Comparison of ENCODE assay signal across 14 mouse cellular contexts in genomic region chr3:92219031-92219430, GRCm38 (mm10). TPM values are rescaled to one million over a fixed set of nuclear protein-coding genes. Genes with fewer than 3 reads are reported as not detected.
DNase-seq lines count a peak whose midpoint lies in the region; ATAC-seq lines count a peak whose summit lies in the region.
"Not testable (repeated sequence)": the region's sequence is repeated elsewhere in the genome, so short reads cannot be mapped to it uniquely, and the experiment has no call there.
"Had no signal": no experiment of that assay in that cellular context is flagged by ENCODE, and none has a peak within 500 bp of the region (broad histone marks: within the 10 kb centered on the region; RNA-seq: fewer than 3 reads in every experiment).

No protein-coding gene starts in this region.

- H3K4me3 ChIP-seq in forebrain, embryonic 11.5 days (ENCODE audit: low read depth, low read length); heart, embryonic 13.5 days; hindbrain, embryonic 15.5 days; limb, embryonic 12.5 days (replicated peaks); lung, embryonic 16.5 days (ENCODE audit: low read length); midbrain, embryonic 14.5 days (replicated peaks; ENCODE audit: low read depth, low read length); neural tube, embryonic 15.5 days (replicated peaks): not testable (repeated sequence)

- DNase-seq in forebrain, embryonic 11.5 days (ENCODE audit: low spot score); midbrain, embryonic 14.5 days: not testable (repeated sequence)

- H3K4me2 ChIP-seq in forebrain, embryonic 11.5 days (ENCODE audit: low read depth, low read length, severe bottlenecking); heart, embryonic 13.5 days; hindbrain, embryonic 15.5 days; limb, embryonic 12.5 days; lung, embryonic 16.5 days (ENCODE audit: low read depth, low read length); midbrain, embryonic 14.5 days (ENCODE audit: low read length); neural tube, embryonic 15.5 days: not testable (repeated sequence)

- H3K9me3 ChIP-seq in forebrain, embryonic 11.5 days (ENCODE audit: control insufficient read depth, low read length); heart, embryonic 13.5 days; hindbrain, embryonic 15.5 days; limb, embryonic 12.5 days; lung, embryonic 16.5 days (ENCODE audit: control insufficient read depth, low read length); midbrain, embryonic 14.5 days (ENCODE audit: control insufficient read depth, low read length); neural tube, embryonic 15.5 days (replicated peaks): not testable (repeated sequence)

- ATAC-seq in common myeloid progenitor, adult 5-6 weeks (replicated peaks; ENCODE audit: low read depth, poor library complexity, severe bottlenecking), result peak; percentile 34; the same call in 1 of the 2 replicates
- ATAC-seq in forebrain, embryonic 11.5 days (replicated peaks; ENCODE audit: low FRiP score), result peak; percentile 43
- 0 out of 2 replicates have a peak, but pooled peaks have one; percentile 45 for ATAC-seq in heart, embryonic 13.5 days (ENCODE audit: extremely low read depth, insufficient number of reproducible peaks, low FRiP score, low TSS enrichment)
- peak; percentile 73 for ATAC-seq in hindbrain, embryonic 15.5 days (ENCODE audit: low FRiP score, low read depth)
- peak; percentile 80 for ATAC-seq in limb, embryonic 12.5 days (ENCODE audit: insufficient number of reproducible peaks, insufficient read depth, low FRiP score, low TSS enrichment, low read depth)
- peak; percentile 41; the same call in 1 of the 2 replicates for ATAC-seq in lung, embryonic 16.5 days (ENCODE audit: low read depth)
- ATAC-seq in midbrain, embryonic 14.5 days (ENCODE audit: low FRiP score, low TSS enrichment), result peak; percentile 55
- peak; percentile 36; the same call in 1 of the 2 replicates for ATAC-seq in neural tube, embryonic 15.5 days (ENCODE audit: low FRiP score)

- H3K27ac ChIP-seq in forebrain, embryonic 11.5 days (ENCODE audit: low read depth, low read length); heart, embryonic 13.5 days (replicated peaks); hindbrain, embryonic 15.5 days (replicated peaks); limb, embryonic 12.5 days; lung, embryonic 16.5 days (ENCODE audit: low read length); midbrain, embryonic 14.5 days (replicated peaks; ENCODE audit: low read depth, low read length); neural tube, embryonic 15.5 days (replicated peaks): not testable (repeated sequence)

- WGBS in forebrain, embryonic 11.5 days, result no CpG with 5 or more reads among the region's 8 CpGs
- no CpG with 5 or more reads among the region's 8 CpGs for WGBS in heart, embryonic 13.5 days
- WGBS in hindbrain, embryonic 15.5 days, result no CpG with 5 or more reads among the region's 8 CpGs
- no CpG with 5 or more reads among the region's 8 CpGs for WGBS in limb, embryonic 12.5 days
- WGBS in lung, embryonic 16.5 days, result no CpG with 5 or more reads among the region's 8 CpGs
- WGBS in midbrain, embryonic 14.5 days, result no CpG with 5 or more reads among the region's 8 CpGs
- no CpG with 5 or more reads among the region's 8 CpGs for WGBS in neural tube, embryonic 15.5 days

- not testable (repeated sequence) for H3K9ac ChIP-seq in forebrain, embryonic 11.5 days (ENCODE audit: low read length); heart, embryonic 13.5 days; hindbrain, embryonic 15.5 days; limb, embryonic 12.5 days (replicated peaks); lung, embryonic 16.5 days (ENCODE audit: low read length); midbrain, embryonic 14.5 days (replicated peaks; ENCODE audit: low read length); neural tube, embryonic 15.5 days (replicated peaks)

- not testable (repeated sequence) for H3K27me3 ChIP-seq in forebrain, embryonic 11.5 days (ENCODE audit: control insufficient read depth, insufficient read depth, low read length); heart, embryonic 13.5 days (replicated peaks); hindbrain, embryonic 15.5 days; limb, embryonic 12.5 days; lung, embryonic 16.5 days (ENCODE audit: control insufficient read depth, insufficient read depth, low read depth, low read length); midbrain, embryonic 14.5 days (ENCODE audit: control insufficient read depth, insufficient read depth, low read length); neural tube, embryonic 15.5 days (replicated peaks)

- not testable (repeated sequence) for H3K36me3 ChIP-seq in forebrain, embryonic 11.5 days (ENCODE audit: control insufficient read depth, insufficient read depth, low read length); heart, embryonic 13.5 days; hindbrain, embryonic 15.5 days; limb, embryonic 12.5 days; lung, embryonic 16.5 days (ENCODE audit: control insufficient read depth, insufficient read depth, low read length); midbrain, embryonic 14.5 days (ENCODE audit: control insufficient read depth, insufficient read depth, low read length); neural tube, embryonic 15.5 days

- H3K4me1 ChIP-seq in forebrain, embryonic 11.5 days (replicated peaks; ENCODE audit: control insufficient read depth, insufficient read depth, low read length); heart, embryonic 13.5 days; hindbrain, embryonic 15.5 days (replicated peaks); limb, embryonic 12.5 days (replicated peaks); lung, embryonic 16.5 days (replicated peaks; ENCODE audit: control insufficient read depth, insufficient read depth, low read length); midbrain, embryonic 14.5 days (ENCODE audit: control insufficient read depth, insufficient read depth, low read length); neural tube, embryonic 15.5 days: not testable (repeated sequence)

RNA-seq across cellular contexts. Expression of gene Sprr2a2, which starts 3.3 kb away (rescaled TPM):
- not detected in 2 replicates for total RNA-seq in common myeloid progenitor, adult 5-6 weeks (2017)
- polyA plus RNA-seq in forebrain, embryonic 11.5 days (2014; fragmentation: Nextera tagmentation; extraction: Ambion mirVana), result not detected in 2 replicates
- 1.6 and 2.0 TPM in 2 replicates for polyA plus RNA-seq in heart, embryonic 13.5 days (2015; fragmentation: Nextera tagmentation; extraction: Ambion mirVana)
- polyA plus RNA-seq in hindbrain, embryonic 15.5 days (2015; fragmentation: Nextera tagmentation; extraction: Ambion mirVana), result 0.29 TPM in 1 of 2 replicates, not detected in the other
- 0.90 and 1.0 TPM in 2 replicates for polyA plus RNA-seq in limb, embryonic 12.5 days (2016; fragmentation: Nextera tagmentation; extraction: Ambion mirVana)
- 3.2 and 14.3 TPM in 2 replicates for polyA plus RNA-seq in lung, embryonic 16.5 days (2015; fragmentation: Nextera tagmentation; extraction: Ambion mirVana)
- polyA plus RNA-seq in midbrain, embryonic 14.5 days (2014; fragmentation: Nextera tagmentation; extraction: Ambion mirVana), result not detected in 2 replicates
- polyA plus RNA-seq in neural tube, embryonic 15.5 days (2015; fragmentation: Nextera tagmentation; extraction: Ambion mirVana), result 66.4 TPM in 1 of 2 replicates, not detected in the other
- total RNA-seq: adrenal gland, adult 2 months; CH12.LX; gastrocnemius, postnatal 25 days; left cerebral cortex, adult 8-10 months had no signal
- polyA plus RNA-seq: limb, embryonic 11.5 days had no signal

RNA-seq across cellular contexts. Expression of gene Sprr2a1, which starts 3.4 kb away (rescaled TPM):
- total RNA-seq in common myeloid progenitor, adult 5-6 weeks (2017), result not detected in 2 replicates
- not detected in 2 replicates for polyA plus RNA-seq in forebrain, embryonic 11.5 days (2014; fragmentation: Nextera tagmentation; extraction: Ambion mirVana)
- polyA plus RNA-seq in heart, embryonic 13.5 days (2015; fragmentation: Nextera tagmentation; extraction: Ambion mirVana), result not detected in 2 replicates
- not detected in 2 replicates for polyA plus RNA-seq in hindbrain, embryonic 15.5 days (2015; fragmentation: Nextera tagmentation; extraction: Ambion mirVana)
- polyA plus RNA-seq in limb, embryonic 12.5 days (2016; fragmentation: Nextera tagmentation; extraction: Ambion mirVana), result not detected in 2 replicates
- 0.29 TPM in 1 of 2 replicates, not detected in the other for polyA plus RNA-seq in lung, embryonic 16.5 days (2015; fragmentation: Nextera tagmentation; extraction: Ambion mirVana)
- not detected in 2 replicates for polyA plus RNA-seq in midbrain, embryonic 14.5 days (2014; fragmentation: Nextera tagmentation; extraction: Ambion mirVana)
- polyA plus RNA-seq in neural tube, embryonic 15.5 days (2015; fragmentation: Nextera tagmentation; extraction: Ambion mirVana), result 0.80 TPM in 1 of 2 replicates, not detected in the other
- total RNA-seq: adrenal gland, adult 2 months; CH12.LX; gastrocnemius, postnatal 25 days; left cerebral cortex, adult 8-10 months had no signal
- polyA plus RNA-seq: adrenal gland, adult 2 months; limb, embryonic 11.5 days; myocyte had no signal
